Mouse (Mus musculus) liver, embryonic 14.5 days (tissue): ENCODE measurements around the gene Gabbr2.

Source experiments
- CTCF ChIP-seq: IDR thresholded peaks from 2 replicates; pipeline ENCODE4 v1.5.1; 2016; ENCODE audit warnings: antibody characterized with exemption, low read depth, control low read depth
- EP300 ChIP-seq: IDR thresholded peaks from 2 replicates; pipeline ENCODE4 v1.6.1; 2016; ENCODE audit warnings: antibody characterized with exemption, low read depth

- TF ChIP-seq CTCF (no peak), EP300 (no peak)
Measured at GRCm38 (mm10) chr4:46690565-46690964, 301.1 kb downstream of the Gabbr2 start.
